Mouse (Mus musculus) olfactory bulb, adult 2 months (tissue): ENCODE data around the gene Arsj.

ENCODE experiments used
- CTCF ChIP-seq: fragments of 200-500 bp; IDR thresholded peaks from 2 replicates; pipeline ENCODE4 v1.5.1; 2012; ENCODE audit warnings: low read depth, mild to moderate bottlenecking, low read length, moderate library complexity; ENCODE audit not compliant: insufficient read depth
- POLR2A ChIP-seq: fragments of 200-500 bp; IDR thresholded peaks from 2 replicates; pipeline ENCODE4 v1.6.1; 2012; ENCODE audit warnings: mild to moderate bottlenecking, low read depth, low read length, moderate library complexity; ENCODE audit not compliant: insufficient read depth

- TF ChIP-seq CTCF, result no peak
- TF ChIP-seq POLR2A, result no peak
These were observed 40.7 kb downstream of the Arsj start for GRCm38 (mm10) chr3:126404199-126404598.
